Mouse (Mus musculus): ENCODE results near the gene Aacs. TPM values are rescaled to one million over a fixed set of nuclear protein-coding genes. Genes with fewer than 3 reads are reported as not detected.

Gene Aacs
- polyA plus RNA-seq, 1 experiment from 2014 or later = 57.5 TPM

- H3K4me2 ChIP-seq (replicated peaks) = no peak overlapping the region
- no peaks in the 10 kb centered on the region for H3K9me3 ChIP-seq
- no peak overlapping the region; the same call in 1 of the 2 replicates for H3K27ac ChIP-seq
- H3K4me3 ChIP-seq (replicated peaks) = no peak overlapping the region
- no peak for ATAC-seq
- peaks cover 6% of the 10 kb centered on the region; the same call in 1 of the 2 replicates for H3K4me1 ChIP-seq (replicated peaks)
- 0 out of 2 replicates have a peak overlapping the region, but pooled peaks have one; percentile 19 for H3K9ac ChIP-seq (replicated peaks)
- WGBS = 61% methylated on average over 3 of the region's 3 CpGs
- H3K36me3 ChIP-seq = peaks cover 42% of the 10 kb centered on the region
- H3K27me3 ChIP-seq = no peaks in the 10 kb centered on the region
These were observed 26.6 kb downstream of the Aacs start for GRCm38 (mm10) chr5:125502186-125502585.

GRCm38 (mm10) chr5:125503628-125504027, 28.0 kb downstream of the Aacs start:
- Histone ChIP-seq H3K4me1 (replicated peaks) (peaks cover 6% of the 10 kb centered on the region; the same call in 1 of the 2 replicates), H3K4me3 (replicated peaks) (no peak overlapping the region), H3K9me3 (no peaks in the 10 kb centered on the region), H3K9ac (replicated peaks) (no peak overlapping the region), H3K27ac (no peak overlapping the region), H3K36me3 (peaks cover 51% of the 10 kb centered on the region), H3K4me2 (replicated peaks) (no peak overlapping the region), H3K27me3 (no peaks in the 10 kb centered on the region)
- WGBS = 95% methylated on average over 6 of the region's 6 CpGs
- no peak for ATAC-seq

- peaks cover 59% of the 10 kb centered on the region for H3K36me3 ChIP-seq
- H3K4me2 ChIP-seq (replicated peaks) = no peak overlapping the region
- no peak overlapping the region for H3K4me3 ChIP-seq (replicated peaks)
- H3K27me3 ChIP-seq = no peaks in the 10 kb centered on the region
- WGBS = 71% methylated on average over 11 of the region's 11 CpGs
- H3K9ac ChIP-seq (replicated peaks) = no peak overlapping the region
- H3K27ac ChIP-seq = no peak overlapping the region
- H3K9me3 ChIP-seq = no peaks in the 10 kb centered on the region
- peaks cover 6% of the 10 kb centered on the region; the same call in 1 of the 2 replicates for H3K4me1 ChIP-seq (replicated peaks)
- ATAC-seq = no peak
These were observed 29.1 kb downstream of the Aacs start for GRCm38 (mm10) chr5:125504692-125505091.

- H3K4me3 ChIP-seq (replicated peaks) = no peak overlapping the region
- peaks cover 6% of the 10 kb centered on the region; the same call in 1 of the 2 replicates for H3K4me1 ChIP-seq (replicated peaks)
- H3K9me3 ChIP-seq = no peaks in the 10 kb centered on the region
- H3K9ac ChIP-seq (replicated peaks) = no peak overlapping the region
- peaks cover 61% of the 10 kb centered on the region for H3K36me3 ChIP-seq
- H3K27ac ChIP-seq = no peak overlapping the region
- ATAC-seq = no peak
- H3K27me3 ChIP-seq = no peaks in the 10 kb centered on the region
- 90% methylated on average over 15 of the region's 15 CpGs for WGBS
- no peak overlapping the region for H3K4me2 ChIP-seq (replicated peaks)
These were observed 30.4 kb downstream of the Aacs start for GRCm38 (mm10) chr5:125505968-125506367.

GRCm38 (mm10) chr5:125507582-125507981, 32.0 kb downstream of the Aacs start:
- no peak overlapping the region for H3K9ac ChIP-seq (replicated peaks)
- H3K9me3 ChIP-seq = no peaks in the 10 kb centered on the region
- H3K36me3 ChIP-seq = peaks cover 71% of the 10 kb centered on the region
- no peak overlapping the region for H3K4me3 ChIP-seq (replicated peaks)
- H3K27me3 ChIP-seq = no peaks in the 10 kb centered on the region
- H3K4me1 ChIP-seq (replicated peaks) = 0 out of 2 replicates have a peak, but pooled peaks cover 1% of the 10 kb centered on the region
- WGBS = 91% methylated on average over 9 of the region's 9 CpGs
- no peak for ATAC-seq
- no peak overlapping the region for H3K27ac ChIP-seq
- H3K4me2 ChIP-seq (replicated peaks) = no peak overlapping the region

- ATAC-seq = no peak
- Histone ChIP-seq H3K36me3 (peaks cover 76% of the 10 kb centered on the region), H3K27ac (no peak overlapping the region), H3K4me3 (replicated peaks) (no peak overlapping the region), H3K9ac (replicated peaks) (no peak overlapping the region), H3K4me2 (replicated peaks) (no peak overlapping the region), H3K27me3 (no peaks in the 10 kb centered on the region), H3K9me3 (no peaks in the 10 kb centered on the region), H3K4me1 (replicated peaks) (no peaks in the 10 kb centered on the region)
- WGBS = 94% methylated on average over 10 of the region's 10 CpGs
These were observed 32.4 kb downstream of the Aacs start for GRCm38 (mm10) chr5:125508006-125508405.

GRCm38 (mm10) chr5:125509541-125509940, 33.9 kb downstream of the Aacs start:
- Histone ChIP-seq H3K4me3 (replicated peaks) (no peak overlapping the region), H3K4me2 (replicated peaks) (no peak overlapping the region), H3K27ac (no peak overlapping the region), H3K27me3 (no peaks in the 10 kb centered on the region), H3K4me1 (replicated peaks) (no peaks in the 10 kb centered on the region), H3K36me3 (peaks cover 78% of the 10 kb centered on the region), H3K9me3 (no peaks in the 10 kb centered on the region), H3K9ac (replicated peaks) (no peak overlapping the region)
- WGBS = 51% methylated on average over 5 of the region's 5 CpGs
- no peak for ATAC-seq

GRCm38 (mm10) chr5:125515006-125515405, 39.4 kb downstream of the Aacs start:
- peak; percentile 15; the same call in 1 of the 2 replicates for ATAC-seq
- no peaks in the 10 kb centered on the region for H3K27me3 ChIP-seq
- H3K9ac ChIP-seq (replicated peaks) = no peak overlapping the region
- WGBS = 83% methylated on average over 12 of the region's 12 CpGs
- H3K4me3 ChIP-seq (replicated peaks) = no peak overlapping the region
- H3K4me2 ChIP-seq (replicated peaks) = no peak overlapping the region
- H3K9me3 ChIP-seq = no peaks in the 10 kb centered on the region
- H3K36me3 ChIP-seq = peaks cover 76% of the 10 kb centered on the region
- H3K27ac ChIP-seq = no peak overlapping the region
- peaks cover 4% of the 10 kb centered on the region; the same call in 1 of the 2 replicates for H3K4me1 ChIP-seq (replicated peaks)

GRCm38 (mm10) chr5:125518640-125519039, 43.0 kb downstream of the Aacs start:
- Histone ChIP-seq H3K4me3 (replicated peaks) (no peak overlapping the region), H3K9me3 (no peaks in the 10 kb centered on the region), H3K36me3 (peaks cover 54% of the 10 kb centered on the region), H3K27ac (no peak overlapping the region), H3K9ac (replicated peaks) (no peak overlapping the region), H3K4me2 (replicated peaks) (no peak overlapping the region), H3K27me3 (no peaks in the 10 kb centered on the region), H3K4me1 (replicated peaks) (peaks cover 4% of the 10 kb centered on the region; the same call in 1 of the 2 replicates)
- WGBS = 70% methylated on average over 5 of the region's 5 CpGs
- no peak for ATAC-seq

GRCm38 (mm10) chr5:125520930-125521590, 45.4 kb downstream of the Aacs start:
- H3K9ac ChIP-seq (replicated peaks) = no peak overlapping the region
- no peaks in the 10 kb centered on the region for H3K9me3 ChIP-seq
- no peak overlapping the region for H3K4me3 ChIP-seq (replicated peaks)
- WGBS = 18% methylated on average over 15 of the region's 15 CpGs
- no peaks in the 10 kb centered on the region for H3K27me3 ChIP-seq
- no peaks in the 10 kb centered on the region for H3K4me1 ChIP-seq (replicated peaks)
- no peak overlapping the region for H3K27ac ChIP-seq
- H3K4me2 ChIP-seq (replicated peaks) = no peak overlapping the region
- peaks cover 30% of the 10 kb centered on the region for H3K36me3 ChIP-seq
- ATAC-seq = no peak

GRCm38 (mm10) chr5:125523361-125523760, 47.7 kb downstream of the Aacs start:
- H3K36me3 ChIP-seq = peaks cover 13% of the 10 kb centered on the region
- no peak for ATAC-seq
- WGBS = 87% methylated on average over 2 of the region's 2 CpGs

GRCm38 (mm10) chr5:125525516-125525915, 49.9 kb downstream of the Aacs start:
- H3K27ac ChIP-seq = no peak overlapping the region
- no peak for ATAC-seq
- no peaks in the 10 kb centered on the region for H3K4me1 ChIP-seq (replicated peaks)
- no peak overlapping the region for H3K4me3 ChIP-seq (replicated peaks)
- no peak overlapping the region for H3K9ac ChIP-seq (replicated peaks)
- peaks cover 11% of the 10 kb centered on the region for H3K36me3 ChIP-seq
- no peak overlapping the region for H3K4me2 ChIP-seq (replicated peaks)
- 62% methylated on average over 5 of the region's 5 CpGs for WGBS
- H3K27me3 ChIP-seq = peaks cover 23% of the 10 kb centered on the region
- H3K9me3 ChIP-seq = peaks cover 7% of the 10 kb centered on the region; the same call in 1 of the 2 replicates

More at GRCm38 (mm10) chr5:125523361-125523760, 47.7 kb downstream of the Aacs start:
- Histone ChIP-seq H3K27me3 (peaks cover 8% of the 10 kb centered on the region), H3K4me3 (replicated peaks) (no peak overlapping the region), H3K4me1 (replicated peaks) (no peaks in the 10 kb centered on the region), H3K4me2 (replicated peaks) (no peak overlapping the region), H3K9ac (replicated peaks) (no peak overlapping the region), H3K27ac (no peak overlapping the region), H3K9me3 (peaks cover 7% of the 10 kb centered on the region; the same call in 1 of the 2 replicates)

Measured in midbrain, embryonic 13.5 days (tissue).